Mouse (Mus musculus): ENCODE results near the gene Tmem101.
"Not testable (repeated sequence)": the region's sequence is repeated elsewhere in the genome, so short reads cannot be mapped to it uniquely, and the experiment has no call there.

Tmem101 gene

DNA sequence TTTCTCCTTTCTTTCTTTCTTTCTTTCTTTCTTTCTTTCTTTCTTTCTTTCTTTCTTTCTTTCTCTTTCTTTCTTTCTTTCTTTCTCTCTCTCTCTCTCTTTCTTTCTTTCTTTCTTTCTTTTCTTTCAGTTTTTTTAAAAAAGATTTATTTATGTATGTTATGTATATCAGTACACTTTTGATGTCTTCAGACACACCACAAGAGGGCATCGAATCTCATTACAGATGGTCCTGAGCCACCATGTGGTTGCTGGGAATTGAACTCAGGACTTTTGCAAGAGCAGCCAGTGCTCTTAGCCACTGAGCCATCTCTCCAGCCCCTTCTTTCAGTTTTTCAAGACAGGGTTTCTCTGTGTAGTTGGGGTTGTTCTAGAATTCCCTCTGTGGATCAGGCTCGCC is 1.8 kb upstream of the Tmem101 start:
- ATAC-seq (ENCODE audit: insufficient number of reproducible peaks, low FRiP score, low TSS enrichment) = not testable (repeated sequence)

DNA sequence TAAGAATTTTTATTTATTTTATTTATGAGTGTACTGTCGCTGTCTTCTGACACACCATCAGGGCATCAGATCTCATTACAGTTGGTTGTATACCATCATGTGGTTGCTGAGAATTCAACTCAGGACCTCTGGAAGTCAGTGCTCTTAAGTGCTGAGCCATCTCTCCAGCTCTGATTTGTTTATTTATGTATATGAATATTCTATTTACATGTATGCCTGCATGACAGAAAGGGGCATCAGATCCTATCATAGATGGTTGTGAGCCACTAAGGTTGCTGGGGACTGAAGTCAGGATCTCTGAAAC is 534 bp upstream of the Tmem101 start:
- no peak for ATAC-seq (ENCODE audit: insufficient number of reproducible peaks, low FRiP score, low TSS enrichment)

DNA sequence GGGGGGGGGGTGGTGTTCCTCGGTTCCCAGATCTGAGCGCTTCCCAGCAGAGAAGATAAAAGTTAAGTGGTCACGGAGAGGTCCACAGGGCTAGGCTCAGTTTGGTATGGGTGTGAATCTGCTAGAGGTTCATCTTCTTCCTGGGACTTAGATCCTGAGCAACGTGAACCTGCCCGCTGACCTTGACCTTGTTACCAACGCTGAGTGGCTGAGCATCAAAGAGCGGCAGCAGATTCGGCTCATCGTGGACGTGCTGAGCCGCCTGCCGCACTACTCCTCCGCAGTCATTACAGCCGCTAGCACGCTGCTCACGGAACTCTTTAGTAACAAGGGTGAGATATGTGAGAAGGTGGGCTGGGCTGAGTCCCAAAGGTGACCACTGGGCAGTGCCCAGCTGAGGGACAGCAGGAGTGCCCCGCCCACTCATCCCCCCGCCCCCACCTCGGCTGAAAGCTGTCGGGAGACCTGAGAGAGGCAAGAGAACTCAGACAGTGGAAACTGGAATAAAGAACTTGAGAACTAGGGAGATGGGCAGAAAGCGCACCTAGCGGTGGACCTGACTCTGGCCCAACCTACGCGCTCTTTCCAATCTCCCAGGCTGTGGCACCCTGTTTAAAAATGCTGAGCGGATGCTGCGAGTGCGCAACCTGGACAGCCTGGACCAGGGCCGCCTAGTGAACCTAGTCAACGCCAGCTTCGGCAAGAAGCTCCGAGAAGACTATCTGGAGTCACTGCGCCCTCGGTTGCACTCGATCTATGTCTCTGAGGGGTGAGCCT is 8.8 kb downstream of the Tmem101 start:
- no peak for ATAC-seq (ENCODE audit: insufficient number of reproducible peaks, low FRiP score, low TSS enrichment)

DNA sequence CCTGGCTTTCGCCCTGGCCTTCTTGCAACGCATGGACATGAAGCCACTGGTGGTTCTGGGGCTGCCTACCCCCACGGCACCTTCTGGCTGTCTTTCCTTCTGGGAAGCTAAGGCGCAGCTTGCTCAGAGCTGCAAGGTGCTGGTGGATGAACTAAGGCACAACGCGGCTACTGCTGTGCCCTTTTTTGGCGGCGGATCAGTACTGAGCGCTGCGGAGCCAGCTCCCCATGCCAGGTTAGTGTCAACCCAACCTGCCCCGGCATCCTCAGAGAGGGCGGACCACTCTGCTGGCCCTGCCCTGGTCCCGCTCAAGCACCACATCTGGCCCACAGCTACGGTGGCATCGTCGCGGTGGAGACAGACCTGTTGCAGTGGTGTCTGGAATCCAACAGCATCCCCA is 9.7 kb downstream of the Tmem101 start:
- ATAC-seq (ENCODE audit: insufficient number of reproducible peaks, low FRiP score, low TSS enrichment) = no peak

DNA sequence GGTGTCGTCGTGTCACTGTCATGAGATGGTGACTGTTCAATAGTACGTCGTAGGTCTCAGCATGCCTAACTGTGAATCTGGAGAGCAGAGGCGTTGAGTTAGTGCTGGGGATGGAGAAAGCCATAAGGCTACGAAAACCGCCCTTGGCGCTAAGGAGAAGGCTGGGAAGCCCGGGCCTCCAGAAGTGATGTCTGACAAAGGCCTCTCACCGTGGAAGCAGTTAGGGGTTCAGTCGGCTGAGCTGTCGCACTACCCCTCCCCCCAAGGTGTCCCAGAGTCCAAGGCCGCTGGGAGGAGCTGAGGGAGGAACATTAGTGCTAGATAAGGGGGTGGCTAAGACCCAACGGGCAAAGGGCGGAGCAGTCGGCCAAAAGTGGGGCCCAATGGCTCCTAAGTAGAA is 10.2 kb downstream of the Tmem101 start:
- no peak for ATAC-seq (ENCODE audit: insufficient number of reproducible peaks, low FRiP score, low TSS enrichment)

DNA sequence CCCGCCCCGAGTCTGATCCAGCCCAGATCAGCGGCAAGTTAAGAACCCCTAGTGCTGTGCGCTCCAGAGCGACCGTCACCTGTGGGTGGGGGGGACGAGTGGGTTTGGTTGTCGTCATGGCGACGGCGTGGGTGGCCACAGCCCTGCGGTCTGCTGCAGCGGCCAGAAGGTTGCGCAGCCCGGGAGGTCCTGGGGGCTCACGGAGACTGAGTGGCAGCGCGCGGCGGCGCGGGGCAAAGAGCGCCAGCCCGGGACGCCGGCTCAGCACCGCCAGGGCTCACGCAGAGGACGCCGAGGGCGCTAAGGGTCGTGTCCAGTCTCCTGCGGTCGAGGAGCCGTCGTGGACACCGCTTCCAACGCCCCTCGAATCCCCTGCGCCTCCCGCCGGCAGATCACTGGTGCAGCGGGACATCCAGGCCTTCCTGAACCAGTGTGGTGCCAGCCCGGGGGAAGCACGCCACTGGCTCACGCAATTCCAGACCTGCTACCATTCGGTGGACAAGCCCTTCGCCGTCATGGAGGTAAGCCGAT is 10.7 kb downstream of the Tmem101 start, which contains the start of gene Nags:
Gene Nags (plus strand): TSS at position 43 of the 531 bp plus-strand sequence.
- ATAC-seq (ENCODE audit: insufficient number of reproducible peaks, low FRiP score, low TSS enrichment) = no peak

DNA sequence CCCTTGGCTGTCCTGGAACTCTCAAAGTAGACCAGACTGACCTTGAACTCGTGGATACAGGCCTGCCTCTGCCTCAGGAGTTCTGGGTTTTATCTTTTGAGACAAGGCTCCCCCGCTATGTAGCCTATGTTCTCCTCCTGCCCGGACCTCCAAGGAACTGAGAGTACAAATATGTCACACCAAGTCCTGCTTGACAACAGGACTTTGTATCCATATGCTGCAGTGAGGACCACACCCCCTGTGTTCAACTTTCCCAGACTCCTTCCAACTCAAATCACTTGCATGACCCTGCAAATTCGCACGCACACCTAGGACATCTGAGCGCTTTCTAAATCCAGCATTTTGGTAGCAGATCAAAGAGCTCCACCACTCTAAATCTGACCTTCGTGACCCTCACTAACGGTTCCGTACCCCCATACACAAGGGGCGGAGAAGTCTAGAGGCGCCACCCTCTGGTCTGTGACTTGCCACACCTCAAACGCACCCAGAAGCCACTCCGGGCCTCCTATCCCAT is 11.2 kb downstream of the Tmem101 start:
- no peak for ATAC-seq (ENCODE audit: insufficient number of reproducible peaks, low FRiP score, low TSS enrichment)

DNA sequence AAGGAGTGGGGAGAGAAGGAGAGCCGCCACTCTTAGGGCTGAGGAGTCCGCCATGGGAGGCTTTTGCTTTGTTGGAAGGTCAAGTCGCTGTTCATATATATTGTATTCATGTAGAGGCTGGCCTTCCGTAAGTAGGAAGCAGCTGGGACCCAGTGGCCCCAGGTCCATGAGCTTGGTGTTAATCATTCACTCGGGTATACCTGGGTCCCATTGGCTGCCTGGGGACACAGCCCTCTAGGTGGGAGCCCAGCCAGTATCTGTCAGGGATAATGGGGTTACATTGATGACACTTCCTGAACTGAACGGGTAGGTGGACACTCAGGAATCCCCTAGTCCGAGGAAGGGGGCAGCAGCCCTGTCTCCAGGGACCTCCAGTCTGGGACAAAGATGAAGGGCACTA is 13.8 kb downstream of the Tmem101 start:
- ATAC-seq (ENCODE audit: insufficient number of reproducible peaks, low FRiP score, low TSS enrichment) = no peak

DNA sequence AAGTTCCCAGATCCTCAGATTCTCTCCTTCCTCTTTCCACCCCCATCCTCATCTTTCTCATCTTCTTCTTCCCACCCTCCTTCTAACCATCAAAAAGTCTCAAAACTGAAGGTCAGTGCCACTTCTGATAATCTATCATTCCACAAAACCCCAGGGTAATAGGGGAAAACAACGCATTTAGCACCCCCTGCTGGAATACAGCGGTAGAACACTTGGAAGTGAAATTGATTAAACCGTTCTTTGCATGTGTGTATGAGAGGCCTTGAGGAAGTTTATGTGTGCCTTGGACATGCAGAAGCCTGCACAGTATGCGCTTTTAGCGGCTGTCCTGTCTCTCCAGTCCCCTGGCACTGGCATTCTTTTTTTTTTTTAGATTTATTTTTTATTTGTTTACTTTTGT is 15.7 kb downstream of the Tmem101 start:
- ATAC-seq (ENCODE audit: insufficient number of reproducible peaks, low FRiP score, low TSS enrichment) = no peak

DNA sequence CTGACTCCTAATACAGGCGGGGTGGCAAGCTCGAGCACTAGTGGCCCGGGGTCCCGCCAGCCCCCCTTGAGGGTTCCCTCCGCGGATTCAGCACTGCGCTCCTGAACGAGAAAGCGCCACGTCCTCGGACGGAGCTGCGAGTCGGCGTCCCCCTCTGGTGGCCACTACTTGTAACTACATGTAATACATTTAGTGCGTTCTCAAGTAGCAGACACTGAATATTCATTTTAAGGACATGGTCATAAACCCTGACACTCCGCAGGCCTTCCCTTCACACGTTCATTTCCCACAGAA is 17.8 kb downstream of the Tmem101 start:
- no peak for ATAC-seq (ENCODE audit: insufficient number of reproducible peaks, low FRiP score, low TSS enrichment)

DNA sequence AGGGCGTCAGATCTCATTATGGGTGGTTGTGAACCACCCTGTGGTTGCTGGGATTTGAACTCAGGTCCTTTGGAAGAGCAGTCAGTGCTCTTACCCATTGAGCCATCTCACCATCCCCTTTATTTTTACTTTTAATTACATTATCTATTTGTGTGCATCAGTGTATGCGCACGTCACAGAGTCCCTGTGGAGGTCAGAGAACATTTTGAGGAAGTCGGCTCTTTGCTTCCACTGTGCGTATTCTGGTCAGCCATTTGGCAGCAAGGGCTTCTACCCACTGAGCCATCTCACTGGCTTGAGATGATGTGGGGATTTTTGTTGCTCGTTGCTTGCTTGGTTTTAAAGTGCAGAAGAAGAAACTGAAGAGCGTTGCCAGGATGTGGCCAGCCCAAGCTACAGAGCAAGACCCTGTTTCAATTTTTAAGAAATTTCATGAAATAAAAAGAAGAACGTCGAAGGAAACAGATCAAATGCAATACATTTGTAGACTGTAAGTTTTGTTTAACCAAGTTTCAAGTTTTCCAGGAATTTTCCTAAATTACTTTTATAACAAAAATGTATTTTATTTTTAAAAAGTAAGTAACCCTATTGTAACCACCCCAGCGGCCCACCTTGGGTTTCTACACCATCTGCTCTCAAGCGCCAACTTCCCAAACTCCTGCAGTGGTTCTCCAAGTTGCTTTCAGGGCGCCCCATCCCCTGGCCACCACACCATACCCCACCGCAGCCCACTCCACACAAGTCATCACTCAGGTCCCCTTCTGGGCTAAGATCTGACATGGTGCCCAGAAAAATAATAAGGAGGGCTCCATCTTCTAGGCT is 18.4 kb downstream of the Tmem101 start:
- ATAC-seq (ENCODE audit: insufficient number of reproducible peaks, low FRiP score, low TSS enrichment) = no peak

DNA sequence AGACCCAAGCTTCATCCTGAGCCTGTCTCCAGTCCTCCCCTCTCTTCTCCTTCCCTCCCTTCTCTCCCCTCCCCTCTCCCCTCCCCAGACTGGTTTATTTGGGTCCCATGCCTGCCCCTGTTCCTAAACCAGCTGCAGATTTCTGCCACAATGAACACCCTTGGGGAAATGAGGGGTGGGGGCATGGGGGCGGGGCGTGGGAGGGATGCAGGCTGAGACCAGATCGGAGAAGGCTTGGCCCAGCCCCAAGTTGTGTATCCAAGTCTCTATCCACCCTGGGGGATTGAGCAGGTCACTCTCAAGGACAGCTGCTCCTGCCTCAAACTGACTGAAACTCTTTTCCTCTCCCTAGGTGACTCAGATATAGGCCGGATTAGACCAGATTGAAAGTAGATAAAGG is 21.7 kb downstream of the Tmem101 start:
- no peak for ATAC-seq (ENCODE audit: insufficient number of reproducible peaks, low FRiP score, low TSS enrichment)

DNA sequence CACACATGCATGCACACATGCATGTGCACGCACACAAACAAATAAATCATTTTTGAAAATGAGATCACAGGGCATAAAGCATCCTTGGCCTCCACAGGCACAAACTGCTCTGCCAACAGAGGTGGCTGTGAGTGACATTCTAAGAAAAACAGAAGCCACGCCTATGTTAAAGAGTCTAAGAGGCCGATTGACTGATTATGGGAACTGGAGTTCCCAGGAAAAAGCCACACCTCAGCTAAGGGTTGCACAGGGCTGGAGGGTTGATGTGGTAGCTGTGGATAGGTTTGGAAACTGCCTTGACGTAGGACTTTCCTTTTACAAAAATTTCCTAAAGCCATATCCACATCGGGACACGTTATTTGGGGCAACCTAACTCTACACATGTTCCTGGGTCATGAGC is 38.8 kb downstream of the Tmem101 start:
- ATAC-seq (ENCODE audit: insufficient number of reproducible peaks, low FRiP score, low TSS enrichment) = no peak

DNA sequence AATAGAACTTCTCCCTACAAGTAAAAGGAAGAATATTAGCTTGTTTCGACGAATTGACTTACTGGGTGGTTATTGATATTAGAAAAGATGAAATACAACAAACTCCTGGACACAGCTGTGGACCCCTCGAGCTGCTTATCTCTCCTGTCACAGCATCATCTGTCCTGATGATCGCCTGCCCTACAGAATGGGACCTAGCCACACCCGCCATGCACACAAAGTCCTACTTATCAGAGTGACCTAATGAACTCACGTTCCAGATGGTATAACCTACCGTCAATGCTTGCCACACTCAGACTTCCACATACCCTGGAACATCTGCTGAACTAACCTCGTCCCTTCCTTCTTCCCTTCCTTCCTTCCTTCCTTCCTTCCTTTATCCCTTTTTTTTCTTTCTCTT is 40.0 kb downstream of the Tmem101 start:
- ATAC-seq (ENCODE audit: insufficient number of reproducible peaks, low FRiP score, low TSS enrichment) = no peak

DNA sequence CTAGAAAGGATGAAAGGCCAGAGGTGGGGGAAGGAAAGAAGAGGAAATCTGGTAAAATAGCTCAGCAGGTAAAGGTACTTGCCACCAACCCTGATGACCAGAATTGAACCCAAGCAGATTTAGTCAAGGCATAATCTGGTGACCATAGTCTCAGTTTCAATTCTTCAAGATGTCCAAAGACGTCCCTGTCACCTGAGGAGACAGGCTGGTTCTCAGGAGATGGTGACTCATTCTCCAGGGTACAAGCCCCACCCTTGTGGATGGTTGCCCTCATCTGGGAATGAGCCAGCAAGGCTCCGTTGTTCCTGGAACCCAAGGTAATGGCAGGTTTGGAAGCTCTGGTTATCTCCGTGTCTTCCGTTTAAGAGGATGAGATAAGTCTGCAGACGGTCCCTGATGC is 44.6 kb downstream of the Tmem101 start:
- ATAC-seq (ENCODE audit: insufficient number of reproducible peaks, low FRiP score, low TSS enrichment) = no peak

DNA sequence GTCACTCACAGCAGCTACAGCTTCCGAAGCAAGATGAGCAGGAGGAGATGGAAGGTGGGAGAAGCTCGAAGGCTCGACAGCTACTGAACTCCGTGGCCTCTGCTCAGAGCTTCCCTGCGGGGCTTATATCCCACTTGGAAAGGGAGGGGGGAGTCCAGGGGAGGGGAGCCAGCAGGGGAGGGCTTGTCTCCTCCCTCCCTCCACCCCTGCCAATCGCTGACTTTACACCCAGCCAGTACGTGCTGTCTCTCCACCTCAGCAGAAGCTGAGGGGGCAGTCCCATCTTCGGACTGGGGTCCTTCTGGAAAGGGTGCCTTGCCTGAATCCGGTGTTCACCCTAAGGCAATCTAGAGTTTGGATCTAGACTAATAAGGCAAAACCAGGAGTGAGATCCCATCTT is 48.5 kb downstream of the Tmem101 start, which contains the start of gene Pyy:
Gene Pyy (minus strand): TSS at position 101 of the 400 bp plus-strand sequence.
- no peak for ATAC-seq (ENCODE audit: insufficient number of reproducible peaks, low FRiP score, low TSS enrichment)

DNA sequence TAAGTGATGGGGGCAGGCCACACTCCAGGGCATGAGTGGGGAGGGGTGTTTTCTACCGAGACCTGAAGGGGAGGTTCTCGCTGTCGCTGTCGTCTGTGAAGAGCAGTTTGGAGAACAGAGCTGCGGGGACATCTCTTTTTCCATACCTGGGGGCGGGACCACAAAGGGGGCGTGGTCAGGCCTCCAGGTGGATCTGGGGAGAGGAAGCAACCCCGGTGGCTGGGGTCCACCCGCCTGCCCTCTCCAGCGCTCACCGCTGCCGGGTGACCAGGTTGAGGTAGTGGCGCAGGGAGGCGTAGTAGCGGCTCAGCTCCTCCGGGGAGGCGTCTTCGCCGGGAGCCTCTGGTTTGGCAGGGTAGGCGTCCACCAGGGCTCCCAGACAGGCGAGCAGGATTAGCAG is 49.3 kb downstream of the Tmem101 start:
- no peak for ATAC-seq (ENCODE audit: insufficient number of reproducible peaks, low FRiP score, low TSS enrichment)

All from cerebellum, adult (tissue).